Mouse (Mus musculus) G1E (cell line): ENCODE measurements around the gene Jmjd1c.

Experiments
- CTCF ChIP-seq: IDR thresholded peaks from 2 replicates; pipeline ENCODE4 v1.5.1; 2012; ENCODE audit warnings: low read depth, low read length, inconsistent platforms, mixed read lengths
- GATA1 ChIP-seq: IDR thresholded peaks from 2 replicates; pipeline ENCODE4 v1.6.1; 2012; ENCODE audit warnings: borderline replicate concordance, low read length, inconsistent platforms, mixed read lengths
- TAL1 ChIP-seq: conservative IDR thresholded peaks from 2 replicates; pipeline ENCODE4 v1.6.1; 2012; ENCODE audit warnings: low read depth, low read length, inconsistent platforms, mixed read lengths

DNA sequence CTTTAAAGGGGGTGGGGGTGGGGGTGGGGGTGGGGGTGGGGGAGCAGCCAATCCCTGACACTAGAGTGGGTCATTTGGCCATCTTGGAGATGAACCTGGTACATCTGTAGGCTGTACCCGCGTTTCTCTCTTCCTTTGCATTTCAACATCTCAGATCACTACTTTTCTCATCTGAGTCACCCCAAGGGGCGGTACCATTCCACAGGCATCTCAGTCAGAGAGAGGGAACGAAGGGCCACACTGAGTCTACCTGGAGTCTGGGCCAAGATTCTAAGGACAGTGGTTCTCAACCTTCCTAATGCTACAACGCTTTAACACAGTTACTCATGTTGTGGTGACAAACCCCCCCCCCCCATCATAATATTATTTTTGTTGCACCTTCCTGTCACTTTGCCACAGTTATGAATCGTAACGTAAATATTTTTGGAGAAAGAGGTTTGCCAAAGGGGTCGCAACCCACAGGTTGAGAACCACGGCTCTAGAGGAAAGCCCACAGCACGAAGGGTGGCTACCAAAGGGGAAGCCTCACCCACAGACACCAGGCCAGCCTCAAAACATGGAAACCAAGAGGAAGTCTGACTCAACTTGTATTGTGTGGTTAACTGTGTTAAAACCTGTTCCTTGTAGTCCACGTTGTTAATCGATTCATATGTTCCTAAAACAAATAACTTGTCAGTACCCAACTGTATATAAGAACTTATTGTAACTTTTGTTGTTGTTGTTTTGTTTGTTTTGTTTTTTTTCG, 46.9 kb upstream of the Jmjd1c start:
- TF ChIP-seq GATA1 = no peak
- TF ChIP-seq CTCF = no peak
- TF ChIP-seq TAL1 = no peak
